In genomic region chr9:70207151-70207831, GRCm38 (mm10) we compare ENCODE assay signal across 8 mouse cellular contexts. TPM values are rescaled to one million over a fixed set of nuclear protein-coding genes. Genes with fewer than 3 reads are reported as not detected.
A peak's percentile ranks its signal among the peaks of the same experiment; 100 is the strongest.
DNase-seq lines count a peak whose midpoint lies in the region; ATAC-seq lines count a peak whose summit lies in the region.

TSS of gene Myo1e (plus strand) at chr9:70207350.

- whole genome bisulfite sequencing in heart, embryonic 12.5 days = under 1% methylated on average over 43 of the region's 43 CpGs
- WGBS in kidney, embryonic 16.5 days = under 1% methylated on average over 43 of the region's 43 CpGs

- H3K4me2 ChIP-seq in heart, embryonic 12.5 days = peak within 1 kb of the TSS; percentile 98
- H3K4me2 ChIP-seq in kidney, embryonic 16.5 days (replicated peaks; ENCODE audit: low read depth, low read length) = peak within 1 kb of the TSS; percentile 84

- H3K4me3 ChIP-seq in heart, embryonic 12.5 days = peak within 1 kb of the TSS; percentile 79
- peak within 1 kb of the TSS; percentile 73 for H3K4me3 ChIP-seq in kidney, embryonic 16.5 days (ENCODE audit: low read length)

- ATAC-seq in heart, embryonic 12.5 days (ENCODE audit: insufficient number of reproducible peaks, low FRiP score) = peak; percentile 90
- ATAC-seq in kidney, embryonic 16.5 days (ENCODE audit: low FRiP score, low TSS enrichment) = peak; percentile 95

- peak within 1 kb of the TSS; percentile 96 for H3K27ac ChIP-seq in heart, embryonic 12.5 days (ENCODE audit: poor library complexity, severe bottlenecking)
- peak within 1 kb of the TSS; percentile 90 for H3K27ac ChIP-seq in kidney, embryonic 16.5 days (ENCODE audit: low read length)

- peak; percentile 90 for DNase-seq in 3134 (ENCODE audit: extremely low read depth, insufficient read length, low spot score)
- DNase-seq in brain, adult 2 months (ENCODE audit: low read depth, low spot score) = peak; percentile 97
- DNase-seq in fat pad, adult 2 months (ENCODE audit: extremely low read depth, low read depth, low spot score) = peak; percentile 73
- DNase-seq in liver = peak; percentile 75
- DNase-seq in monocyte, adult 2 months (ENCODE audit: low read depth in 1 of 2, low spot score in 2 of 2) = peak; percentile 34 to 48
- DNase-seq in spleen, postnatal 14 days (ENCODE audit: low spot score in 2 of 2) = peak; percentile 48 to 62

- peaks cover 7% of the 10 kb centered on the region for H3K4me1 ChIP-seq in heart, embryonic 12.5 days (replicated peaks)
- H3K4me1 ChIP-seq in kidney, embryonic 16.5 days (ENCODE audit: insufficient read depth, low read length) = peaks cover 16% of the 10 kb centered on the region

- H3K9me3 ChIP-seq in heart, embryonic 12.5 days (replicated peaks) = 0 out of 2 replicates have a peak, but pooled peaks cover 4% of the 10 kb centered on the region
- H3K9me3 ChIP-seq in kidney, embryonic 16.5 days (ENCODE audit: low read length) = peaks cover 6% of the 10 kb centered on the region; the same call in 1 of the 2 replicates

- no peaks in the 10 kb centered on the region for H3K36me3 ChIP-seq in heart, embryonic 12.5 days
- H3K36me3 ChIP-seq in kidney, embryonic 16.5 days (ENCODE audit: insufficient read depth, low read length) = no peaks in the 10 kb centered on the region

- H3K27me3 ChIP-seq in heart, embryonic 12.5 days (replicated peaks) = no peaks in the 10 kb centered on the region
- no peaks in the 10 kb centered on the region for H3K27me3 ChIP-seq in kidney, embryonic 16.5 days (ENCODE audit: insufficient read depth, low read length)

- H3K9ac ChIP-seq in heart, embryonic 12.5 days = peak within 1 kb of the TSS; percentile 93
- peak within 1 kb of the TSS; percentile 73 for H3K9ac ChIP-seq in kidney, embryonic 16.5 days (replicated peaks; ENCODE audit: low read length)

RNA-seq across cellular contexts. Expression of gene Myo1e, which starts in this region (rescaled TPM):
- polyA plus RNA-seq in heart, embryonic 12.5 days (2016; fragmentation: Nextera tagmentation; extraction: Ambion mirVana) = 15.2 and 16.2 TPM in 2 replicates
- 26.4 and 27.8 TPM in 2 replicates for polyA plus RNA-seq in kidney, embryonic 16.5 days (2015; fragmentation: Nextera tagmentation; extraction: Ambion mirVana)

Comparison
In these comparisons a context has a peak if more than half of its experiments do, and no peak if none do; other contexts are left out.
1. Peak in every context shown above with its lines: DNase-seq, ATAC-seq, H3K4me3 ChIP-seq and H3K27ac ChIP-seq.
2. DNase-seq: peak in every context shown above with its lines; median percentile 97 in brain, adult 2 months; 90 in 3134; 75 in liver; 73 in fat pad, adult 2 months; 55 in spleen, postnatal 14 days; 41 in monocyte, adult 2 months.